Mouse (Mus musculus): ENCODE results near the gene Fbxl22. TPM values are rescaled to one million over a fixed set of nuclear protein-coding genes. Genes with fewer than 3 reads are reported as not detected.

Gene Fbxl22
- 0.13 TPM for polyA plus RNA-seq (2014; fragmentation: Illumina TruSeq; extraction: RNeasy Lipid Tissue Mini Kit (QIAGEN cat#74804); ENCODE audit: low read depth, low replicate concordance)

DNA sequence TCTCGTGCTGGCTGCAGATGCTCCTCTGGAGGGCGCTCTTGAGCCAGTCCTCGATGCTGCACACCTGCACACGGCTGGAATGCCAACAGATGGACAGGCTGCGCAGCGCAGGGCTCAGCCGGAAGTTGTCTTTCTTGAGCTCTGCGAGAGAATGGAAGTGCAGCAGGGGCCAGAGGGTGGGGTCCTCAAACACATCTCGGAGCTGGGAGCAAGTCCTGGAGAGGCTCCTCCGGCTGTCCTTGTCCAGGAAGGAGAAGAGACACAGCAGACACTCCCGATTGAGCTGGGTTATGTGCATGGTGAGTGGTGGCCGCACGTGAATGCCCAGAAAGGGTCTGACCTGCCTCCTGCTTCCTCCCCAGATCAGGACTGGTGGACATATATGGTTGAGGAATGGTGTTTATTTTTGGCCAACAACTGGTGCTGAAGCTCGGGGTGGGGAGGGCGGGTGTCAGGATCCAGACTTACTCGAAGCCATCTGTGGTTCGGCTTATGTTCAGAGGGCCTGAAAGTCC is at the start of gene Fbxl22:
TSS of gene Fbxl22 (minus strand) at position 338 of the 515 bp plus-strand sequence.

Other genes with a start within 250 kb of the Fbxl22 start
- 8.1 TPM for gene Herc1, start 164.1 kb downstream of the Fbxl22 start, polyA plus RNA-seq (2014; fragmentation: Illumina TruSeq; extraction: RNeasy Lipid Tissue Mini Kit (QIAGEN cat#74804); ENCODE audit: low read depth, low replicate concordance)
- gene Usp3, start 78.5 kb upstream of the Fbxl22 start, polyA plus RNA-seq (2014; fragmentation: Illumina TruSeq; extraction: RNeasy Lipid Tissue Mini Kit (QIAGEN cat#74804); ENCODE audit: low read depth, low replicate concordance), result 42.0 TPM
- not detected for gene Car12, start 199.1 kb upstream of the Fbxl22 start, polyA plus RNA-seq (2014; fragmentation: Illumina TruSeq; extraction: RNeasy Lipid Tissue Mini Kit (QIAGEN cat#74804); ENCODE audit: low read depth, low replicate concordance)

Measured in liver, adult 10 weeks (tissue).